Mouse (Mus musculus) limb, embryonic 12.5 days (tissue): ENCODE data around the gene Tnpo1. TPM values are rescaled to one million over a fixed set of nuclear protein-coding genes. Genes with fewer than 3 reads are reported as not detected.
A peak's percentile ranks its signal among the peaks of the same experiment; 100 is the strongest.

Experiments used
- ATAC-seq: fragments of 200-750 bp; cut with Nextera tagmentation; 2 replicates; pipeline ENCODE4 v1.8.0; 2017; ENCODE audit warnings: low read depth, moderate TSS enrichment; ENCODE audit not compliant: insufficient number of reproducible peaks, insufficient read depth, low FRiP score, low TSS enrichment
- H3K27ac ChIP-seq: fragments of 300-500 bp; sonication (generic); 2 replicates; pipeline ENCODE4 v1.5.1; 2016; ENCODE audit warnings: mild to moderate bottlenecking, moderate library complexity
- H3K27me3 ChIP-seq: fragments of 300-500 bp; sonication (generic); 2 replicates; pipeline ENCODE4 v1.6.1; 2016; ENCODE audit warnings: mild to moderate bottlenecking, moderate library complexity
- H3K36me3 ChIP-seq: fragments of 300-500 bp; sonication (generic); 2 replicates; pipeline ENCODE4 v1.6.1; 2016; ENCODE audit warnings: mild to moderate bottlenecking, moderate library complexity
- H3K4me1 ChIP-seq: fragments of 300-500 bp; sonication (generic); replicated peaks from 2 replicates; pipeline ENCODE4 v1.6.1; 2016
- H3K4me2 ChIP-seq: fragments of 300-500 bp; sonication (generic); 2 replicates; pipeline ENCODE4 v1.6.1; 2016; ENCODE audit warnings: mild to moderate bottlenecking, moderate library complexity
- H3K4me3 ChIP-seq: fragments of 300-500 bp; sonication (generic); replicated peaks from 2 replicates; pipeline ENCODE4 v1.5.1; 2016; ENCODE audit warnings: mild to moderate bottlenecking
- H3K9ac ChIP-seq: fragments of 300-500 bp; sonication (generic); replicated peaks from 2 replicates; pipeline ENCODE4 v1.6.1; 2016; ENCODE audit warnings: mild to moderate bottlenecking, moderate library complexity
- H3K9me3 ChIP-seq: fragments of 300-500 bp; sonication (generic); 2 replicates; pipeline ENCODE4 v1.6.1; 2016; ENCODE audit warnings: mild to moderate bottlenecking, moderate library complexity
- WGBS: fragments of 180-500 bp; shearing (Covaris S2); methylation state at CpG from one replicate; pipeline ENCODE4 v1.1.7; 2016; 5-methylcytosine and 5-hydroxymethylcytosine counted together
- polyA plus RNA-seq: library from polyadenylated mRNA; unstranded; fragments of >200 nt; fragmentation: Nextera tagmentation; extraction: Ambion mirVana; gene quantifications from 2 replicates; pipeline ENCODE4 v1.2.1, GENCODE M21; 2016

Gene Tnpo1
- polyA plus RNA-seq, 1 experiment from 2014 or later: 77.6 TPM

DNA sequence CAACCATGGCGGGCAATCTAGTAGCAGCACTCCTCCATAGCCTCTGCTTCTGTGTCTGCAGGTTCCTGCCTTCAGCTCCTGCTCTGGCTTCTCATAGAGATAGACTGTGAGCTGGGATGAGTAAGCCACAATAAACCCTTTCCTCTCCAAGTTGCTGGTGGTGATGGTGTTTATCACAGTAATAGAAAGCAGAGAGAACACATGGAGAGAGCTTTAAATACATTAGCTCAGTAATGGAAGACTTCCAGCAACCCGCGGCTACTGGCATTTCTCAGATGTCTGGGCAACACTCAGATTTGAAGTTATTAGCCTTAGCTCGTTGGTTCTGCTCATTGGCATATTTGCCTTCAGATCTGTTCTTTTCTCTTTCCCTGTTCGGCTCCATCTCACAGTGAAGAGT, 27.6 kb upstream of the Tnpo1 start:
- H3K4me3 ChIP-seq: no peak overlapping the region
- no peaks in the 10 kb centered on the region for H3K36me3 ChIP-seq
- no peaks in the 10 kb centered on the region for H3K9me3 ChIP-seq
- no peak for ATAC-seq
- no peak overlapping the region for H3K9ac ChIP-seq
- H3K27me3 ChIP-seq: no peaks in the 10 kb centered on the region
- no peak overlapping the region for H3K4me2 ChIP-seq
- H3K4me1 ChIP-seq: peaks cover 5% of the 10 kb centered on the region; the same call in 1 of the 2 replicates
- WGBS: 77% methylated on average over 5 of the region's 5 CpGs
- H3K27ac ChIP-seq: no peak overlapping the region

GRCm38 (mm10) chr13:98951951-98952350, 25.8 kb upstream of the Tnpo1 start:
- peaks cover 5% of the 10 kb centered on the region; the same call in 1 of the 2 replicates for H3K4me1 ChIP-seq
- no peak overlapping the region for H3K4me3 ChIP-seq
- no peaks in the 10 kb centered on the region for H3K27me3 ChIP-seq
- H3K9ac ChIP-seq: no peak overlapping the region
- H3K4me2 ChIP-seq: no peak overlapping the region
- 79% methylated on average over 7 of the region's 7 CpGs for WGBS
- no peak overlapping the region for H3K27ac ChIP-seq
- ATAC-seq: no peak
- H3K9me3 ChIP-seq: no peaks in the 10 kb centered on the region
- H3K36me3 ChIP-seq: no peaks in the 10 kb centered on the region

GRCm38 (mm10) chr13:98948146-98948545, 22.0 kb upstream of the Tnpo1 start:
- Histone ChIP-seq H3K4me3 (no peak overlapping the region), H3K9ac (no peak overlapping the region), H3K4me1 (no peaks in the 10 kb centered on the region; the same call in 1 of the 2 replicates), H3K27ac (no peak overlapping the region), H3K27me3 (no peaks in the 10 kb centered on the region), H3K4me2 (no peak overlapping the region), H3K9me3 (no peaks in the 10 kb centered on the region), H3K36me3 (no peaks in the 10 kb centered on the region)
- no peak for ATAC-seq
- WGBS: 47% methylated on average over 4 of the region's 4 CpGs

- Histone ChIP-seq H3K9me3 (no peaks in the 10 kb centered on the region), H3K4me3 (no peak overlapping the region), H3K27me3 (no peaks in the 10 kb centered on the region), H3K4me1 (peaks cover 6% of the 10 kb centered on the region), H3K4me2 (no peak overlapping the region), H3K9ac (no peak overlapping the region), H3K27ac (no peak overlapping the region), H3K36me3 (no peaks in the 10 kb centered on the region)
- ATAC-seq: no peak
- WGBS: 81% methylated on average over 7 of the region's 7 CpGs
Measured at GRCm38 (mm10) chr13:98946434-98946833, 20.2 kb upstream of the Tnpo1 start.

DNA sequence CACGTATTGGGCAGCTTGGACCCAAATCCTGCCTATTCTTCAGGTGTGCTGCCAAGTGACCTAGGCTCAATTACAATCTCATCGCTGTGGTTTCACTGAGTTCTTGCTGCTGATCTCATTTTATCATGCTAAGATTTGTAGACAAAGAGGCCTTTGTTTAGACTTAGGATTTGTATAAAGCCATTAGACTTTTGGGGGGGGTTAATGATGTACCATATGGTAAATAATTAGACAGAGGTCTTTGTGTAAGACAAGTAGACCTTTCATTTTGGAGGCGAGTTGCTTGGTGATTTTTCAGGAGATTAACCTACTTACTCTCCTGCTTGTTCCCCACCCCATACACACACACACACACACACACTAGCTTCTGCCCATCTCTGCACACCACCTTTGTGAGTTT, 19.7 kb upstream of the Tnpo1 start:
- Histone ChIP-seq H3K4me1 (peaks cover 6% of the 10 kb centered on the region), H3K27ac (no peak overlapping the region), H3K4me3 (no peak overlapping the region), H3K36me3 (no peaks in the 10 kb centered on the region), H3K4me2 (no peak overlapping the region), H3K27me3 (no peaks in the 10 kb centered on the region), H3K9ac (no peak overlapping the region), H3K9me3 (no peaks in the 10 kb centered on the region)
- 55% methylated on average over 3 of the region's 3 CpGs for WGBS
- no peak for ATAC-seq

DNA sequence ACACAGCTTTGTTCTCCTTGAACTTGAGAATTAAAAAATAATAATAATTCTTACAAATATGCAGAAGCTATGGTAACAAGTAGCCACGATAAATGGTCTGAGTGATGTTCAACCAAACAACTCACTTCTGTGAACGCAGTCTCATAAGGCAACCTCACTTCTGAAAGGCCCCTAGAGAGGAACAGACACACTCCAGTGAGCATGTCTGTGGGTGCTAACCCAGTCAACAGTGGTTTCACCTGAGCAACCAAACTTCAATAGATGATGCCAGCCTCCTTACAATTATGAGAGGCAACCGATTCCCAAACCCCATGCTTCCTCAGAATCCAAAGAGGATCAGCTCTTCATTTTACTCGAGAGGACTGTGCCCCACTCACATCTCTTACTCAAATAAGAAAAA, 19.2 kb upstream of the Tnpo1 start:
- Histone ChIP-seq H3K4me1 (peaks cover 6% of the 10 kb centered on the region), H3K4me3 (no peak overlapping the region), H3K4me2 (no peak overlapping the region), H3K9me3 (no peaks in the 10 kb centered on the region), H3K9ac (no peak overlapping the region), H3K36me3 (no peaks in the 10 kb centered on the region), H3K27me3 (no peaks in the 10 kb centered on the region), H3K27ac (no peak overlapping the region)
- ATAC-seq: no peak
- 93% methylated on average over 4 of the region's 4 CpGs for WGBS

DNA sequence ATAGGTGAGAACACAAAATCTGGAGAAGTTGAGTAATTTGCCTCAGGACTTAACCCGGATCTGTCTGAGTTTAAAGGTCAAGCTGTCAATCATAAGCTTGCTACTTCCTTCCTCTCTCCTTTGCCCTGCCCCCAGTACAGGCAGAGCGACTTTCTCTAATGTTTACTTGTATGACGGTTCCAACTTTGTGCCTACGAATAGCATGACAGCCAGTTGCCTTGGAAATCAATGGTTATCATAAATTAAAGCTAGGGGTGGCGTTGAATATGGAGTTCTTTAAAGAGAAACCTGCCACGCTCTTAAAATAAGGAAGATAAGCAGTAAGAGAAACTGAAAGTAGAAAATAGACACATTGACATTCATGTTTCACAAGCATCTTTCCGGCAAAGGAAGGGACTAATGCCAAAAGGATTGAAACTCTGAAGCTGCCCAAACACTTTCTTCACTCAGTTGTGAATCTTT, 18.5 kb upstream of the Tnpo1 start:
- Histone ChIP-seq H3K27me3 (no peaks in the 10 kb centered on the region), H3K36me3 (no peaks in the 10 kb centered on the region), H3K4me2 (no peak overlapping the region), H3K27ac (no peak overlapping the region), H3K9ac (no peak overlapping the region), H3K9me3 (no peaks in the 10 kb centered on the region), H3K4me3 (no peak overlapping the region), H3K4me1 (peaks cover 6% of the 10 kb centered on the region)
- 80% methylated on average over 7 of the region's 7 CpGs for WGBS
- ATAC-seq: no peak

GRCm38 (mm10) chr13:98942360-98942759, 16.2 kb upstream of the Tnpo1 start:
- Histone ChIP-seq H3K4me2 (no peak overlapping the region), H3K27ac (no peak overlapping the region), H3K27me3 (no peaks in the 10 kb centered on the region), H3K4me3 (no peak overlapping the region), H3K9ac (no peak overlapping the region), H3K9me3 (no peaks in the 10 kb centered on the region), H3K4me1 (peaks cover 6% of the 10 kb centered on the region), H3K36me3 (no peaks in the 10 kb centered on the region)
- whole genome bisulfite sequencing: 58% methylated on average over 6 of the region's 6 CpGs
- ATAC-seq: no peak

DNA sequence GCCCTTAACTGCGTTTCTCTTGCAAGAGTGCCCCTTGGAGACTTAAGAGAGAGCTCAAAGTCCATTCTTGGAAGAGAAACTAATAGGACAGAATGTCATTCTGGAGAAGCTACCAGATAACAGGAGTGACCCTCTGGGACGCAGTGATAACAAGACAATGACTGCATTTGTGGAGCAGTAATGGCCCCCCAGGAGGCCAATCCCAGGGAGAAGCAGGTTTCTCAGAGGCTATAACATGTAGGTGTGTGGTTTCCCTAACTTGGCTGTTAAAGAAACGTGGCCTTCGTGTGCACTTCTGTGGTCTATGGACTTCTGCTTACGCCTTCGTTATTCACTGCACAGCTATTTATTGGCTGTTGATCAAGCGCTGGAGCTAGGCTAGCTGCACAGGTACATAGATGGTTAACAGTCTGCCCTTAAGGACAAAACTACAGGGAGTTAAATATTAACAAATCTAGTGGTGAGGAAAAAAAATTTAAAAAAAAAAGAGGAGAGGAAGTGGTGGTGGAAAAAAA, 15.7 kb upstream of the Tnpo1 start:
- no peak overlapping the region for H3K4me2 ChIP-seq
- peaks cover 6% of the 10 kb centered on the region for H3K4me1 ChIP-seq
- ATAC-seq: no peak
- WGBS: 71% methylated on average over 7 of the region's 7 CpGs
- no peaks in the 10 kb centered on the region for H3K36me3 ChIP-seq
- H3K9ac ChIP-seq: no peak overlapping the region
- H3K9me3 ChIP-seq: no peaks in the 10 kb centered on the region
- no peak overlapping the region for H3K27ac ChIP-seq
- H3K4me3 ChIP-seq: no peak overlapping the region
- H3K27me3 ChIP-seq: no peaks in the 10 kb centered on the region

DNA sequence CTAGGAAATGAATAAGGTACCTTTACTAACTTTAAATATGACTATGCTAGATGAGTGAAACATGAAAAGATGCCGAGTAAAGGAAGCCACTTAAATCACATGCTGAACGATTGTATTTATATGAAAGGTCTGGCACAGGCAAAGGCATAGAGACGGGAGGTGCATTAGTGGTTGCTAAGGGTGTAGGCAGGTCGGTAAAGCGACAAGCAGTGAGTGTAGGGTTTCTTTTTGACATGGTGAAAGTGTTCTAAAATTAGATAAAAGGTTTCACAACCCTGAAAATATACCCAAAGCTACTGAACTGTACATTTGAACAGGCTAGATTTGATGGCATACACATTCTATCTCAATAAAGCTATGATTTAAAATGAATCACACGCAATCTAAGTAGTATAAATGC, 10.9 kb upstream of the Tnpo1 start:
- WGBS: 84% methylated on average over 6 of the region's 6 CpGs

DNA sequence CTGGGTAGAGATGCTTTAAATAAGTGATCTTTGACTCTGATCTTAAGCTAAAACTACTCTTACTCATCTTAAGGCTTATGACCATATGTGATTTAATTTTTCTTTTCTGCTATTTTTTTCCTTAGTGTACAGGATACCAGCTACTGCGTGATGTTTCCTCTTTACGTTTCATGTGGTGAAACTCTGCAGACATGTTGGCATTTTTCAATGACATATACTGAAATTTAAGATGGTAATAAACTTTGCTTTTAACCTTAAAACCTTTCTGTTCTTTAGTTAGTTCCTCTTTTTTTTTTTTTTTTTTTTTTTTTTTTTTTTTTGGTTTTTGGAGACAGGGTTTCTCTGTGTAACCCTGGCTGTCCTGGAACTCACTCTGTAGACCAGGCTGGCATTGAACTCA, 2.7 kb upstream of the Tnpo1 start:
- Histone ChIP-seq H3K4me2 (no peak overlapping the region), H3K27ac (no peak overlapping the region), H3K9ac (no peak overlapping the region), H3K4me1 (peaks cover 5% of the 10 kb centered on the region; the same call in 1 of the 2 replicates), H3K9me3 (no peaks in the 10 kb centered on the region), H3K36me3 (peaks cover 5% of the 10 kb centered on the region; the same call in 1 of the 2 replicates), H3K4me3 (no peak overlapping the region), H3K27me3 (no peaks in the 10 kb centered on the region)
- ATAC-seq: no peak
- 96% methylated on average over 2 of the region's 2 CpGs for WGBS

More for the DNA sequence above, 10.9 kb upstream of the Tnpo1 start:
- Histone ChIP-seq H3K4me1 (no peaks in the 10 kb centered on the region), H3K36me3 (no peaks in the 10 kb centered on the region), H3K9me3 (no peaks in the 10 kb centered on the region), H3K27ac (no peak overlapping the region), H3K9ac (no peak overlapping the region), H3K4me3 (no peak overlapping the region), H3K4me2 (no peak overlapping the region), H3K27me3 (no peaks in the 10 kb centered on the region)
- no peak for ATAC-seq

DNA sequence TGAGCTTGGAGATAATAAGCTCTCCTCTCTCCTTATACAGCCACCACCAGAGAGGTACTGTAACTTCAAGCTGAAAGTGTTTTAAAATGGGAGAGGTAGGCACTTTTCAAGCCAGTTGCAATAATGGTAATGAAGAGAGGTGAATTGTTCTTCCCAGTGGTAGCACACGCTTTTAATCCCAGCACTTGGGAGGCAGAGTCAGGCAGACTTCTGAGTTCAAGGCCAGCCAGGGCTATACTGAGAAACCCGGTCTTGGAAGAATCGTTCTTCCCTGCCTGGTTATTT, 716 bp upstream of the Tnpo1 start:
- no peak overlapping the region; the same call in 1 of the 2 replicates for H3K9ac ChIP-seq
- peak overlapping the region; percentile 99 for H3K4me3 ChIP-seq
- H3K27ac ChIP-seq: peak overlapping the region; percentile 98
- H3K27me3 ChIP-seq: no peaks in the 10 kb centered on the region
- peak overlapping the region; percentile 67 for H3K4me2 ChIP-seq
- peaks cover 15% of the 10 kb centered on the region for H3K36me3 ChIP-seq
- ATAC-seq: no peak
- H3K4me1 ChIP-seq: peaks cover 6% of the 10 kb centered on the region
- no peaks in the 10 kb centered on the region for H3K9me3 ChIP-seq
- WGBS: 85% methylated on average over 3 of the region's 3 CpGs
